Mouse (Mus musculus) telencephalon, adult 2 months (tissue): ENCODE data around the gene Scgb1b11.
"Not testable (repeated sequence)": the region's sequence is repeated elsewhere in the genome, so short reads cannot be mapped to it uniquely, and the experiment has no call there.

Experiments used
- DNase-seq: peaks from one replicate; pipeline ENCODE4 v3.0.0-alpha.2; 2011; ENCODE audit warnings: low read depth, low spot score

Gene Scgb1b11

GRCm38 (mm10) chr7:32222540-32222939 is at the start of gene Scgb1b11:
TSS of gene Scgb1b11 (plus strand) at chr7:32222840.
- DNase-seq = not testable (repeated sequence)

GRCm38 (mm10) chr7:32211045-32211444 is 11.6 kb upstream of the Scgb1b11 start, which contains the start of gene Scgb2b11:
TSS of gene Scgb2b11 (minus strand) at chr7:32211145.
- DNase-seq = not testable (repeated sequence)
